Comparison of ENCODE assay signal across 20 mouse cellular contexts in the genomic region with DNA sequence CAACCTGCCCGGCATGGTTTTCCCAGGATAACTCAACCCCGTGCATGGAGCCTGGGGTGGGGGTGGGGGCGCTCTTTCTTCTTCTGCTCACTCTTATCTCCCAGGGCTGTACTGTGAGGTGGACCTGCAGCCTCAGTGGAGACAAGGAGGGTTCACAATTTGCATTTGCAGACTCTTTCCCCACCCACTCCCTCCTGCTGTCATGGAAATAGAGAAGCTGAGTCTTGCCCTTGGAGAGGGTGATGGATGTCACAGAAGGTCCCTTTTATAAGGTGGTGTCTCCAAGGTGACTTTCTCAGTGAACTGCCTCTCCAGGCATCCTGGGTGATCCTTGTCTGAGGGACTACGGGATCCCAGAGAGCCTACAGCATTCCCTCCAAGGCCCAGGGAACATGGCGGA.
A peak's percentile ranks its signal among the peaks of the same experiment; 100 is the strongest.
DNase-seq lines count a peak whose midpoint lies in the region; ATAC-seq and TF ChIP-seq lines count a peak whose summit lies in the region.
"Had no signal": no experiment of that assay in that cellular context is flagged by ENCODE, and none has a peak within 500 bp of the region (broad histone marks: within the 10 kb centered on the region; RNA-seq: fewer than 3 reads in every experiment).

No protein-coding gene starts in this region.

- no peak overlapping the region for H3K9ac ChIP-seq in embryonic facial prominence, embryonic 11.5 days (replicated peaks; ENCODE audit: low read length)
- no peak overlapping the region for H3K9ac ChIP-seq in midbrain, embryonic 13.5 days (replicated peaks)
- H3K9ac ChIP-seq in midbrain, postnatal 0 days (replicated peaks; ENCODE audit: low read length, poor library complexity, severe bottlenecking) = no peak overlapping the region
- no peak overlapping the region for H3K9ac ChIP-seq in hindbrain, embryonic 14.5 days
- no peak overlapping the region for H3K9ac ChIP-seq in intestine, embryonic 15.5 days
- H3K9ac ChIP-seq: heart, embryonic 13.5 days had no signal

- H3K27ac ChIP-seq in embryonic facial prominence, embryonic 11.5 days (replicated peaks; ENCODE audit: low read depth, low read length) = no peak overlapping the region
- H3K27ac ChIP-seq in embryonic facial prominence, embryonic 10.5 days (replicated peaks) = no peak overlapping the region
- H3K27ac ChIP-seq in midbrain, embryonic 13.5 days = peak overlapping the region; percentile 11; the same call in 1 of the 2 replicates
- H3K27ac ChIP-seq in midbrain, postnatal 0 days (ENCODE audit: low read depth, low read length) = no peak overlapping the region
- H3K27ac ChIP-seq in hindbrain, embryonic 14.5 days = peak overlapping the region; percentile 33
- H3K27ac ChIP-seq in intestine, embryonic 15.5 days = no peak overlapping the region
- H3K27ac ChIP-seq: heart, embryonic 13.5 days; limb, embryonic 10.5 days; stomach, postnatal 0 days had no signal

- no peaks in the 10 kb centered on the region for H3K4me1 ChIP-seq in embryonic facial prominence, embryonic 11.5 days (ENCODE audit: control insufficient read depth, insufficient read depth, low read length)
- H3K4me1 ChIP-seq in embryonic facial prominence, embryonic 10.5 days = peaks cover 6% of the 10 kb centered on the region
- H3K4me1 ChIP-seq in midbrain, embryonic 13.5 days (replicated peaks) = peaks cover 25% of the 10 kb centered on the region
- no peaks in the 10 kb centered on the region; the same call in 1 of the 2 replicates for H3K4me1 ChIP-seq in midbrain, postnatal 0 days (ENCODE audit: insufficient read depth, low read length)
- H3K4me1 ChIP-seq in hindbrain, embryonic 14.5 days (replicated peaks; ENCODE audit: control insufficient read depth, insufficient read depth, low read length) = peaks cover 13% of the 10 kb centered on the region; the same call in 1 of the 2 replicates
- no peaks in the 10 kb centered on the region for H3K4me1 ChIP-seq in intestine, embryonic 15.5 days (replicated peaks)
- H3K4me1 ChIP-seq: heart, embryonic 13.5 days; limb, embryonic 10.5 days had no signal

- H3K36me3 ChIP-seq in embryonic facial prominence, embryonic 11.5 days (replicated peaks; ENCODE audit: control insufficient read depth, insufficient read depth, low read depth, low read length) = no peaks in the 10 kb centered on the region
- no peaks in the 10 kb centered on the region for H3K36me3 ChIP-seq in embryonic facial prominence, embryonic 10.5 days (replicated peaks)
- no peaks in the 10 kb centered on the region for H3K36me3 ChIP-seq in midbrain, embryonic 13.5 days
- no peaks in the 10 kb centered on the region for H3K36me3 ChIP-seq in midbrain, postnatal 0 days (ENCODE audit: insufficient read depth, low read length)
- H3K36me3 ChIP-seq in hindbrain, embryonic 14.5 days (replicated peaks; ENCODE audit: control insufficient read depth, insufficient read depth) = no peaks in the 10 kb centered on the region
- no peaks in the 10 kb centered on the region for H3K36me3 ChIP-seq in intestine, embryonic 15.5 days
- H3K36me3 ChIP-seq: heart, embryonic 13.5 days; limb, embryonic 10.5 days had no signal

- 0 out of 2 replicates have a peak, but pooled peaks have one; percentile 29 for ATAC-seq in embryonic facial prominence, embryonic 11.5 days (replicated peaks; ENCODE audit: insufficient number of reproducible peaks, low FRiP score, low TSS enrichment, low read depth)
- ATAC-seq in midbrain, embryonic 13.5 days = no peak
- no peak for ATAC-seq in midbrain, postnatal 0 days (ENCODE audit: low FRiP score)
- ATAC-seq in hindbrain, embryonic 14.5 days (ENCODE audit: low FRiP score) = peak; percentile 48; the same call in 1 of the 2 replicates
- no peak for ATAC-seq in intestine, embryonic 15.5 days

- DNase-seq in embryonic facial prominence, embryonic 11.5 days (ENCODE audit: low spot score) = no peak
- no peak for DNase-seq in embryonic facial prominence, embryonic 10.5 days (ENCODE audit: low spot score)
- no peak for DNase-seq in midbrain, postnatal 0 days (ENCODE audit: low spot score)
- DNase-seq in hindbrain, embryonic 14.5 days (ENCODE audit: low spot score) = no peak
- no peak for DNase-seq in ovary, adult 18-20 months (ENCODE audit: low spot score)
- DNase-seq in kidney, adult 18-20 months = no peak
- DNase-seq: adrenal gland, postnatal 10 days; cerebellum, adult 9-11 months; gastrocnemius, postnatal 10 days; heart, adult 18-20 months; kidney, postnatal 36 days; layer of hippocampus, adult 9-11 months; lung, adult 18-20 months; lung, postnatal 14 days; retina, postnatal 1 day had no signal

- no peak overlapping the region for H3K4me2 ChIP-seq in embryonic facial prominence, embryonic 11.5 days (ENCODE audit: low read depth, low read length)
- H3K4me2 ChIP-seq in midbrain, embryonic 13.5 days (replicated peaks) = no peak overlapping the region
- H3K4me2 ChIP-seq in midbrain, postnatal 0 days (ENCODE audit: low read depth, low read length, poor library complexity, severe bottlenecking) = no peak overlapping the region
- H3K4me2 ChIP-seq in hindbrain, embryonic 14.5 days (replicated peaks) = no peak overlapping the region
- H3K4me2 ChIP-seq in intestine, embryonic 15.5 days (replicated peaks) = no peak overlapping the region
- H3K4me2 ChIP-seq: heart, embryonic 13.5 days had no signal

- H3K27me3 ChIP-seq in embryonic facial prominence, embryonic 11.5 days (ENCODE audit: control insufficient read depth, insufficient read depth, low read length) = no peaks in the 10 kb centered on the region
- no peaks in the 10 kb centered on the region for H3K27me3 ChIP-seq in embryonic facial prominence, embryonic 10.5 days (replicated peaks; ENCODE audit: low read depth, poor library complexity, severe bottlenecking)
- no peaks in the 10 kb centered on the region for H3K27me3 ChIP-seq in midbrain, embryonic 13.5 days
- H3K27me3 ChIP-seq in midbrain, postnatal 0 days (ENCODE audit: insufficient read depth, low read length) = no peaks in the 10 kb centered on the region
- H3K27me3 ChIP-seq in hindbrain, embryonic 14.5 days (ENCODE audit: control insufficient read depth, insufficient read depth, low read length) = no peaks in the 10 kb centered on the region
- H3K27me3 ChIP-seq in intestine, embryonic 15.5 days (replicated peaks) = no peaks in the 10 kb centered on the region
- H3K27me3 ChIP-seq: heart, embryonic 13.5 days had no signal

- H3K9me3 ChIP-seq in embryonic facial prominence, embryonic 11.5 days (replicated peaks; ENCODE audit: control insufficient read depth, low read length) = no peaks in the 10 kb centered on the region
- no peaks in the 10 kb centered on the region for H3K9me3 ChIP-seq in embryonic facial prominence, embryonic 10.5 days
- H3K9me3 ChIP-seq in midbrain, embryonic 13.5 days = no peaks in the 10 kb centered on the region
- H3K9me3 ChIP-seq in midbrain, postnatal 0 days (ENCODE audit: low read length) = no peaks in the 10 kb centered on the region
- H3K9me3 ChIP-seq in hindbrain, embryonic 14.5 days (ENCODE audit: control insufficient read depth, low read length) = no peaks in the 10 kb centered on the region
- H3K9me3 ChIP-seq in intestine, embryonic 15.5 days = no peaks in the 10 kb centered on the region
- H3K9me3 ChIP-seq: heart, embryonic 13.5 days; limb, embryonic 10.5 days had no signal

- H3K4me3 ChIP-seq in embryonic facial prominence, embryonic 11.5 days (ENCODE audit: low read depth, low read length) = no peak overlapping the region
- H3K4me3 ChIP-seq in embryonic facial prominence, embryonic 10.5 days = no peak overlapping the region
- H3K4me3 ChIP-seq in midbrain, embryonic 13.5 days (replicated peaks) = no peak overlapping the region
- H3K4me3 ChIP-seq in midbrain, postnatal 0 days (ENCODE audit: low read depth, low read length) = no peak overlapping the region
- no peak overlapping the region for H3K4me3 ChIP-seq in hindbrain, embryonic 14.5 days (replicated peaks; ENCODE audit: low read length)
- H3K4me3 ChIP-seq in intestine, embryonic 15.5 days (replicated peaks) = no peak overlapping the region
- H3K4me3 ChIP-seq: heart, embryonic 13.5 days; limb, embryonic 10.5 days had no signal

- 66% methylated on average over 5 of the region's 5 CpGs for WGBS in embryonic facial prominence, embryonic 11.5 days
- WGBS in embryonic facial prominence, embryonic 10.5 days = 70% methylated on average over 5 of the region's 5 CpGs
- 74% methylated on average over 5 of the region's 5 CpGs for WGBS in midbrain, embryonic 13.5 days
- 64% methylated on average over 5 of the region's 5 CpGs for WGBS in midbrain, postnatal 0 days
- WGBS in hindbrain, embryonic 14.5 days = 64% methylated on average over 5 of the region's 5 CpGs
- WGBS in intestine, embryonic 15.5 days = 56% methylated on average over 5 of the region's 5 CpGs

- TF ChIP-seq CTCF in midbrain, postnatal 0 days (IDR thresholded peaks at IDR 0.05) = no peak

Comparison
In these comparisons a context has a peak if more than half of its experiments do, and no peak if none do; other contexts are left out.
1. H3K27ac ChIP-seq: peak in midbrain, embryonic 13.5 days (single experiment) and hindbrain, embryonic 14.5 days (single experiment); none in embryonic facial prominence, embryonic 11.5 days (single experiment), embryonic facial prominence, embryonic 10.5 days (single experiment), midbrain, postnatal 0 days (single experiment) and intestine, embryonic 15.5 days (single experiment).
2. ATAC-seq: peak in embryonic facial prominence, embryonic 11.5 days (single experiment) and hindbrain, embryonic 14.5 days (single experiment); none in midbrain, embryonic 13.5 days (single experiment), midbrain, postnatal 0 days (single experiment) and intestine, embryonic 15.5 days (single experiment).